Mouse (Mus musculus) cerebellum, postnatal 10 days (tissue): ENCODE results near the gene Wscd2.

ENCODE experiments used
- DNase-seq, 2 experiments: peaks; one replicate each; pipeline ENCODE4 v3.0.0; 2021; ENCODE audit warnings: mixed read lengths in 2 of 2

Gene Wscd2

GRCm38 (mm10) chr5:113485584-113486162 is 4.5 kb upstream of the Wscd2 start:
- DNase-seq: peak; percentile 61 to 67

GRCm38 (mm10) chr5:113487879-113488278 is 2.3 kb upstream of the Wscd2 start:
- DNase-seq: no peak

DNA sequence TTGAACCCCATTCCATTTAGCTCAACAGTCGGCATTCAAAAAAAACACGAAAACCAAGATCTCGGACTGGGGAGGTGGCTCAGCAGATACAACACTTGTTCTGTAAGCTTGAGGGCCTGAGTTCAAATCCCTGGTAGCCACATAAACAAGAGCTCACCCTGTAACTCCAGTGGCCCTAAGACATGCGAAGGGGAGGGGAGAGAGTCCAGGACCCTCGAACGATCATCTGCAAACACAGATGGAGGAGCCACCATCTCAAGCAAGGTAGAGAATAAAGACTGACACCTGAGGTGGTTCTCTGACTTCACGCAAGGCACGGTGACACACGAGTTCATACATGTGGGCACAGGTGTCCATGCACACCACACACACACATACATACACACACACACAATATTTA is 516 bp upstream of the Wscd2 start:
- no peak for DNase-seq

- peak; percentile 86 to 89 for DNase-seq
Measured at GRCm38 (mm10) chr5:113490467-113491260, 531 bp downstream of the Wscd2 start.

DNA sequence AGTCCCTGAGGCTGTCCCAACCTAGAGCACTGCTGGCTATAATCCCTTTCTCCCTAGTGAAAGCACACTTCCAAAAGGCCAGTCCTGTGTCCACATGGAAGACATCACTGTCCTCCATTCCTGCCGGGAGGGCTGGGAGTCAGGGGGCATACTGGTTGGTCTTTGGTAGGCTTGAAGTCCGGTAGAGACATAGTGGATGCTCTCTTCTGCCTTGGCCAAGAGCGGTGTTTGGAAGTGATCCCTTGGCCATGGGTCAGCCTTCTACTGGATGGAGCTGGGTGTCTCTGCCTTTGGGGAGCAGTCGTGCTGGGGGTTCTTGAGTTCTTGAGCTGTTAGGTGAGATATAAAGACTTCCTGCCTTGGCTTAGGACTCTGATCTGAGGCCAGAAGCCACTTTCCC is 1.4 kb downstream of the Wscd2 start:
- peak; percentile 55 to 68 for DNase-seq

DNA sequence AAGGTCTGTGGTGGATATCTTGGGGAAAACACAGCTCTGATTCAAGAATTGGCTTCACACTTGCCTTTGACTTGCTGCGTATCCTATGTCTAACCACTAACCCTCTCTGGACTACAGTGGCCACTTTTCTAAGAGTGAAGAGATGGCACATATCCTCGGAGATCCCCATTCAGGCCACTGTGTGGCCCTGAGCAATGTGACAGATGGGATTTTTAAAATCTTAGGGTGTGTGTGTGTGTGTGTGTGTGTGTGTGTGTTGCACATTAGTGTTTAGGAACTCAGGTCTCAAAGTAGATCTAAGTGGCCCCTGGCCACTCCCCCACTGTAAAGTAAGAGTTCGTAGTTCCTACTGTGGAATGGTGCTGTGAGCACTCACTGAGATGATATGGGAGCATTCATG is 1.9 kb downstream of the Wscd2 start:
- peak in 1 of 2 experiments; percentile 26 for DNase-seq

GRCm38 (mm10) chr5:113492417-113493035 is 2.4 kb downstream of the Wscd2 start:
- peak; percentile 66 to 67 for DNase-seq

DNA sequence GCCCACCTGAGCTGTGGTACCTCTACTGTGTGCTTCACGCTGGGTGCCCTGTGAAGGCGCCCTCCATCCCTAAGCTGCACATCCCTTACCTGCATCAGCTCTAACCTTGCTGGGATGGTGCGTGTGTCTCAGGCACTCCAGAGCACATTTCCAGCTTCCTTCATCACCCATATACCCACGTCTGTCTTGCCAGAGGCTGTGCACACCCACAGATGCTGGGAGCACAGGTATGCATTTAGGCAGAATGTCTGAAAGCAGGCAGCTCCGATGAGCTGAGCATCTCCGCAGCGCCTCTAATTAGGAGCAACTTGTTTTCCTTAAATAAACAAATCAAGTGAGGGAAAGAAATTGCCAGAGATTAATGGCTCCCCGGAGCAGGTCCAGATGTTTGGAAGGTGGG is 3.9 kb downstream of the Wscd2 start:
- no peak for DNase-seq

- DNase-seq: no peak
Measured at GRCm38 (mm10) chr5:113496926-113497325, 6.8 kb downstream of the Wscd2 start.

- no peak for DNase-seq
Measured at GRCm38 (mm10) chr5:113499421-113499820, 9.3 kb downstream of the Wscd2 start.

DNA sequence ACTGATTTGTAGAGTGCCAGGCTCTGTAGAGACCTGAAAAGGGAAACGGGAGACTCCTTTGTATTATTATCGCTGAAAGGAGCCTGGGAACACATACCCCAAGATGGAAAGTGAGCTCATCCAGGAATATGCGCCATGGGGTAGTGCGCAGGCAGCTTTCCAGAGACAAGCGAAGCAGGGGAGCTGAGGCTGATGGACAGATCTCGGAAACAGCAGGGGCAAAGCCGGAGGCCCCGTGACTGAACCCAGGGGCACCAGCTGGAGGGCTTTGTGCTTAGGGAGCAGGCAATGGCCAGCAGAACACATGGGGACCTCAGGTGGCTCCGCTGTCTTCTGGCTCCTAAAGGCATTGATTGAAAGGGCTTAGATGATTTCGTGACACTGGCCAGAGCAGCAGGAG is 13.1 kb downstream of the Wscd2 start:
- peak; percentile 76 to 81 for DNase-seq

DNA sequence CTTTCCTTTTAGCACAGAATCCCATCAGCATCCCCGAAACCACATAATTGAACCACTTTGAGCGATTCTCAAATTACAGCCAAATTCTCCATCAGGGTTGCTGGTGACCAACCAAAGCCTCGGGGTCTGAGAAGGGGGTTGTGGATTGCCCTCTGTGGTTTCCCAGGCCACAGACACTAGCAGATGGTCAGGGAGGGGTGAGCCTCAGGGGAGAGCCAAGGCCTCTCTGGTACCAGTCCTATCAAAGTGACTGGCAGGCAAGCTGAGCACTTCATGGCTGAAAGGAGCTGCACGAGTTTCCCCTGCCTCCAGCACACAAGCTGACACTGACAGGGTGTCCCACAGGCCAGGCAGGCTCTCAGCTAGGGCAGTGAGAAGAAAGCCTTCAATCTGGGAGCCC is 14.5 kb downstream of the Wscd2 start:
- DNase-seq: peak; percentile 75 to 85

DNA sequence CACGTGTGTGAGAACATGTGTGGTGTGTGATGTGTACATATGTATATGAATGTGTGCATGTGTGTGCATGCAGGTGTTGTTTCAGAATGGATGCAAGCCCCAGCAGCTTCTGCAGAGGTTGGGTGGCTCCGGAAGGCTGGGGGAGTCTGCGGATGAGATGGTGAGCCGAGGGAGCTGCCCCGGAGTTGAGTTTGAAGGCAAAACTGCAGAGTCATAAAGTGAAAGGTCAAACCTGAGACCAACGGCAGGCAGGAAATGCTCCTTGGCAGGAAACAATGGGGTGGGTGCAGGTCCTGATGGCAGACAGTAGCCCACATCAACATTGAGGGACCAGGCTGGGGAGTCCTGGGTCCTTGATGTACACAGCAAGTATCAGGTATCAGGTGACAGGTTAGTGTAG is 15.9 kb downstream of the Wscd2 start:
- DNase-seq: no peak

- DNase-seq: no peak
Measured at GRCm38 (mm10) chr5:113506779-113507178, 16.6 kb downstream of the Wscd2 start.

GRCm38 (mm10) chr5:113509167-113509566 is 19.0 kb downstream of the Wscd2 start:
- DNase-seq: no peak

DNA sequence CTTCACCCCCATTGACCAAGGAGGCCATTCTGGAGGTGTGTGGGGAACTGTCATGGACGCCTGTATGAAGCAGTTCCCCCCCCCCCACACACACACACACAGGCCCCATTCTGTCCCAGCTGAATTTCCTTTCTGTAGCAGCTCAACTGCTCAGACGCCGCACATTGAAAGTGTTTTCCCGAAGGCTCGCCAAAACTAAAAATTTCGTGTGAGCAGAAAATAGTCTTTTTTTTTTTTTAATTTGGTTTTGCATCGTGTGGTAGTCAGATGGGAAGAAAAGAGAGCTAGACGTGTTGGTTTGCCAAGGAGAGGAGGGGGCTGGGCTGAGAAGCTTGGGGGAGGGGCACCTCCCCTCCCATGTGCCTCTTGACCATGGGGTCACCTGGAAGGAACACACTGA is 23.5 kb downstream of the Wscd2 start:
- no peak for DNase-seq

GRCm38 (mm10) chr5:113514062-113514461 is 23.9 kb downstream of the Wscd2 start:
- peak; percentile 69 to 73 for DNase-seq

DNA sequence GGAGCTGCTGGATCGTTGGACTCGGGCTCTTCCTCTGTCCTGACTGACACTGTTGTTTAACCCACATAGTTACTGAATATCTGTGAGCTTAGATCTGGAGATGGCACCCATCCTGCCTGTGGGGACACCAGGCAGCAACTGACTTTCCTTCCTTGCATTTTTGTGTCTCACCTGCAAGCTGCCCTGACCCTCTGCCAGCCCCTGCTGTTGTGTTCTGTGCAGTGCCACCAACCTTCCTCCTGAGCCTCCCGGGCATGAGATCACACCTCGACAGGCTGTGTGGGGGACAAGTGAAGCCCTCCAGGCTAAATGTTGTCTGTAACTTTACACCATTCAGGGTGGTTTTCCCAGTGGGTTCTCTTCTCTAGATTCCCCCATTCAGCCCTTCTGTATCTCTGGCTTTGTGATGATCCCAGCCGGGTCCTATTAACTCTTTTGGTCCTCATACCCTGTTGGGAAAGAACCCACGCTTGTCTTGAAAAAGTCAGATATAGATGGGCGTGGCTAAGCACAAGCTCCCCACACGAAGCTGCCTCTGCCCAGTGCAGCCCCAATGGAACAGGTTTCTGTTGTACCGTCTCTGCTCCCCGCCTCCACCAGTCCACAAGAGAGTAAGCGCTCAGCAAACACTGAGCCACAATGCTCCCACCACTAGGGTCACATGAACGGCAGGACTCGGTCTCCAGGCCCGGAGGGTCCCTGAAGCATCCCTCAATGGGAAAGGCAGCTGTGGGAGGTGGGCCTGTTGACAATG is 26.2 kb downstream of the Wscd2 start:
- DNase-seq: peak; percentile 69

DNA sequence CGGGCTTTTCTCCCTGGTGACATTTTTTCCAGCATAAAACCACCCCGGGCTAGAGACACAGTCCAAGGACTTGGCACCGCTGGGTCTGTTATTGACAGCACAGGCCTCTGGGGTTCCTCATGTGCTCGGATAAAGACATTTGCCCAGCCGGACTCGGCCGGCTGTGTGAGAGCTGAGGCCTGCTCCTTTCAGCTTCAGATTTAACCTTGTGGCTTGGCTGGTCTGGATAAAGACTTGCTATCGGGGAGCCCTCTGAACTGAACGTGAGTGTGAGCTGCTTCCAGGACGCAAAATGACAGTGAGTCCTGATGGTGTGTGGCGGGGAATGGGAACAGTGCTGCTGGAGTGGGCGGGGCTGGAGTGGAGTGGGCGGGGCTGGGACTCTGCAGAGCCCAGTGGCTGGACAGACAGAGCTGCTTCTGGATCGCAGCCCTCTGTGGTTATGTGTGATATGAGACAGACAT is 26.8 kb downstream of the Wscd2 start:
- peak; percentile 68 to 69 for DNase-seq

DNA sequence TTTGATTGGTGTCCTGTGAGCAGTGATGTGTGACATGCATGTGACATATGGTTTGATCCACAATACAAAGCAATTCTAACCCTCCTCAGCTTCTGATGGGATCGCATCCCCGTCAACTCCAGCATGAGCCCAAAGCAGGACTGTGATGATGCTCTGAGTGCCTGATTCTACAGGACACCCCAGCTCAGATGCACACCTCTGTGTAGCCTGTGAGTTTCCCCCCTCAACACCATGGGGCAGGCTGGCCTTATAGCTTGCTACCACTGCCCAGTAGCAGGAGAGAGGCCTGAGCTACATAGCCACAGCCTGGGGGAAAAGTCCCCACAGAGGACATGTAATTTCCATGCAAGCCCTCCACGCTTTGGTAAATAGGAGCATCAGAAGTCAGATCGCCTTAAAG is 27.3 kb downstream of the Wscd2 start:
- no peak for DNase-seq

- no peak for DNase-seq
Measured at GRCm38 (mm10) chr5:113521037-113521436, 30.9 kb downstream of the Wscd2 start.

DNA sequence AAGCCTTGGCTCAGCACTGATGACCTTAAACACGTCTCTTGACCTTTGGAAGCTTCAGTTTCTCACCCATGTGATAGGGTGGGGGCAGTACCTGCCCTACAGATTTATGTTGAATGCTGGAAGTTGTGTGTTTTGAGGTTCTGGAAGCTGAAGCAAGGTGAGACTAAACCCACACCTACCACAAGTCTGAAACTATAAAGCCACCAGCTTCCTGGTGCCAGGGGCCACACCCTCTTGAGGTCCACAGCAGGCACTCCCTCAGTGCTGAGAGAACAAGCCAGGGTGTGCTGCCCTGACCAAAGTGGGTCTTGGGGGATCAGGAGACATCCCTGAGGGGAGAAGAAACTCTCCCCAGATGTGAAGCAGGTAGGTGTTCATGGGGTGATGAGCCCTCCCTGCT is 48.7 kb downstream of the Wscd2 start:
- DNase-seq: no peak

DNA sequence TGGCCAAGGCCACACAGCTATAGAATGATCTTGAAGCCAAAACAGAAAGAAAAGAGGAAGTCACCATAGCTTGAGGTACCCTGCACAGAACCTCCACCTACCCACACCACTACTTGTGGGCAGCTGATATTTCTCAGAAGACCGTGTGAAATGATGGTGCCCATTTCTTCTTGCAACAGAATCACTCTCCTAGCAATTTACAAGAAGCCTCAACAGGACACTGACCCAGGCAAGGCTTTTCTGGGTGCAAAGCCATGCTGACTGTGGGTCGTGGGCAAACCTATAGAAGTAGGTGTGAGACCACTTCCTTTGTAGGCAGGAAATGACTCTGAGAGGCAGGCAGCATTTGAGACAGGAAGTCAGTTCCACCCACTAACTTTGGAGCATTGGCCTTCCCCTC is 49.3 kb downstream of the Wscd2 start:
- no peak for DNase-seq
